Mouse (Mus musculus): ENCODE measurements around the gene Ccdc24. TPM values are rescaled to one million over a fixed set of nuclear protein-coding genes. Genes with fewer than 3 reads are reported as not detected.

Gene Ccdc24
- polyA plus RNA-seq, 1 experiment from 2014 or later, result 1.2 TPM

DNA sequence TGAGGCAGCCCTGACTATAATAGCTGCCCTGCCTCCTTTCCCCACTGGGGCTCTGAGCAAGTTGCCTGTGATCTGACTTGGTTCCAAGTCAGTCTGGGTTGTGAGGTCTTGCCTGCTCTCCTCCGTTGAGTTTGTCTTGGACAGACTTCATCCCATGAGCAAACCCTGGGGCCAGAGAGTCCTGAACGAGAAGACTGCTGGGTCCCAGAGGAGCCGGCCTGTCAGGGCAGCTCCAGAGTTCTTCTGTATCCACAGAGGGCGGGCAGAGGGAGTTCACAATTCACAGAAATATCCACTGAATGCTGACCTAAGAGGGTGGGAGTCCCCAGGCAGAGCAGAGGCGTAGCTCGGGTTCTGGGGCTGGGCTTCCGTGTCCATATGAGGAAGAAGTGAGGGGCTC, 21.5 kb downstream of the Ccdc24 start:
- H3K27me3 ChIP-seq, result no peaks in the 10 kb centered on the region
- H3K4me2 ChIP-seq, result no peak overlapping the region
- WGBS, result 66% methylated on average over 7 of the region's 7 CpGs
- H3K9me3 ChIP-seq, result no peaks in the 10 kb centered on the region
- H3K36me3 ChIP-seq, result peaks cover 9% of the 10 kb centered on the region; the same call in 1 of the 2 replicates
- no peak for ATAC-seq (ENCODE audit: insufficient number of reproducible peaks, low FRiP score, low TSS enrichment, low read depth)
- no peak overlapping the region for H3K27ac ChIP-seq
- H3K4me1 ChIP-seq, result peaks cover 13% of the 10 kb centered on the region
- H3K4me3 ChIP-seq, result no peak overlapping the region
- H3K9ac ChIP-seq, result no peak overlapping the region

- Histone ChIP-seq H3K9ac (no peak overlapping the region), H3K4me1 (peaks cover 8% of the 10 kb centered on the region), H3K9me3 (no peaks in the 10 kb centered on the region), H3K4me3 (no peak overlapping the region), H3K27me3 (no peaks in the 10 kb centered on the region), H3K4me2 (no peak overlapping the region), H3K36me3 (peaks cover 10% of the 10 kb centered on the region), H3K27ac (no peak overlapping the region)
- no peak for ATAC-seq (ENCODE audit: insufficient number of reproducible peaks, low FRiP score, low TSS enrichment, low read depth)
- 81% methylated on average over 7 of the region's 7 CpGs for WGBS
Observed at GRCm38 (mm10) chr4:117850176-117850575, 22.2 kb downstream of the Ccdc24 start.

DNA sequence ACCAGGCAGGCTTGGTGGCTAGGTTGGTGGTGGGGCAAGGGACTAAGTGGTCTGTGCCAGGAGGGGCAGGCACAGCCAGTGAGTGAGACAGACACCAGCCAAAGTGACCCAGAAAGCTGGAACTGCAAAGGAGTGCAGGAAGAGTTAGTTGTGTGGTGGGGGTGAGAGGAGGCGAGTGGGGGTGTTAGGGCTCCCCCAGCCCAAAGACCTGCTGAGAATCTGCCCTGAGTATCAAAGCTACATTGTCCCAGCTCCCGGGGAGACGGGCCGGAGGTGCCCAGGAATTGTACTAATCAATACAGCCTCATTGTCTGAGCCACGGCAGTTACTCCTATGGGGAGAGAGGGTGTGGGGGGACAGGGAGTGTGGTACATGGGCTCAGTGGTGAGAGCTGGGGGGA, 22.9 kb downstream of the Ccdc24 start:
- WGBS, result 86% methylated on average over 5 of the region's 5 CpGs
- Histone ChIP-seq H3K36me3 (peaks cover 10% of the 10 kb centered on the region), H3K27ac (no peak overlapping the region)

DNA sequence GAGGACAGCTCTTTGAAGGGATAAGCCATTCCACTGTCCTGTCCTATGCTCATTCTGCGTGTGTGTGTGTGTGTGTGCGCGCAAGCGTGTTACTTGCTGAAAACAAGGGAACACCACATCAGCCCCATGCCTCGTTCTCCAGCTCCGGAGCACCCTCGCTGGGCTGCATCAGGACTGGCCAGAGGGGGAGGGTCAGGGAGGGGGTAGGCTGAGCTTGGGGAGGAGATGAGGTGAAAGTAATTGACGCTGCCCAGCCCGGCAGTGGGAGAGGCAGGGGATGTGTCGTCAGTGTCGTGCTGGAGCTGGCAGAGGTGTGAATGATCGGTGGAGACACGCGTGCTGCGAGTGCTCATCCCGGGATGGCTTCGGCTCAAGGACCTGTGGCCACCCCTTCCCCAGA, 23.3 kb downstream of the Ccdc24 start:
- no peak overlapping the region for H3K27ac ChIP-seq
- ATAC-seq (ENCODE audit: insufficient number of reproducible peaks, low FRiP score, low TSS enrichment, low read depth), result no peak
- no peak overlapping the region for H3K4me2 ChIP-seq
- no peaks in the 10 kb centered on the region for H3K27me3 ChIP-seq
- no peak overlapping the region for H3K9ac ChIP-seq
- H3K9me3 ChIP-seq, result no peaks in the 10 kb centered on the region
- WGBS, result 53% methylated on average over 17 of the region's 17 CpGs
- H3K36me3 ChIP-seq, result peaks cover 13% of the 10 kb centered on the region
- no peak overlapping the region for H3K4me3 ChIP-seq
- peaks cover 3% of the 10 kb centered on the region for H3K4me1 ChIP-seq

More for the DNA sequence above, 22.9 kb downstream of the Ccdc24 start:
- ATAC-seq (ENCODE audit: insufficient number of reproducible peaks, low FRiP score, low TSS enrichment, low read depth), result no peak
- H3K4me3 ChIP-seq, result no peak overlapping the region
- H3K4me1 ChIP-seq, result peaks cover 3% of the 10 kb centered on the region
- no peaks in the 10 kb centered on the region for H3K27me3 ChIP-seq
- no peak overlapping the region for H3K9ac ChIP-seq
- no peaks in the 10 kb centered on the region for H3K9me3 ChIP-seq
- H3K4me2 ChIP-seq, result no peak overlapping the region

- Histone ChIP-seq H3K9me3 (no peaks in the 10 kb centered on the region), H3K4me2 (no peak overlapping the region), H3K4me3 (no peak overlapping the region), H3K27me3 (no peaks in the 10 kb centered on the region), H3K27ac (no peak overlapping the region), H3K4me1 (peaks cover 3% of the 10 kb centered on the region; the same call in 1 of the 2 replicates), H3K9ac (no peak overlapping the region), H3K36me3 (peaks cover 22% of the 10 kb centered on the region)
- ATAC-seq (ENCODE audit: insufficient number of reproducible peaks, low FRiP score, low TSS enrichment, low read depth), result no peak
- WGBS, result 21% methylated on average over 2 of the region's 2 CpGs
Observed at GRCm38 (mm10) chr4:117847011-117847410, 25.3 kb downstream of the Ccdc24 start.

DNA sequence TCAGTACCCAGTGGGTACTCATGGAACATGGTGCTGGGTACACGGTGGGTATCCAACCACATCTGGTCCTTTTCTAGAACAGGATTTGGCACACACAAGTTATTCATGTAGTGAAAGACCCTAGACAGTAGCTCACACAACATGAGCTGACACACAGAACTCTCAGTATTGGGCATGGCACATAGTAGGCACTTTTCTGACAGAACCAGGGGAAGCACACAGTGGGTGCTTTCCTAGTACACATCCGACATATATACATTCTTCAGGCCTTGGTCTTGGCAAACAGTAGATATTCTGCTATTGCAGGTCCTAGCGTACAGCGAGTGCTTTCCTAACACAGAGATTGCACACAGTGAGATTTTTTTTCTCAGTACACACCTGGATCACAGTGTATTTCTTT, 26.1 kb downstream of the Ccdc24 start:
- Histone ChIP-seq H3K36me3 (peaks cover 22% of the 10 kb centered on the region), H3K27ac (no peak overlapping the region), H3K9me3 (no peaks in the 10 kb centered on the region), H3K4me3 (no peak overlapping the region), H3K27me3 (no peaks in the 10 kb centered on the region), H3K4me2 (no peak overlapping the region), H3K9ac (no peak overlapping the region), H3K4me1 (peaks cover 3% of the 10 kb centered on the region; the same call in 1 of the 2 replicates)
- no peak for ATAC-seq (ENCODE audit: insufficient number of reproducible peaks, low FRiP score, low TSS enrichment, low read depth)
- WGBS, result 92% methylated on average over 4 of the region's 4 CpGs

DNA sequence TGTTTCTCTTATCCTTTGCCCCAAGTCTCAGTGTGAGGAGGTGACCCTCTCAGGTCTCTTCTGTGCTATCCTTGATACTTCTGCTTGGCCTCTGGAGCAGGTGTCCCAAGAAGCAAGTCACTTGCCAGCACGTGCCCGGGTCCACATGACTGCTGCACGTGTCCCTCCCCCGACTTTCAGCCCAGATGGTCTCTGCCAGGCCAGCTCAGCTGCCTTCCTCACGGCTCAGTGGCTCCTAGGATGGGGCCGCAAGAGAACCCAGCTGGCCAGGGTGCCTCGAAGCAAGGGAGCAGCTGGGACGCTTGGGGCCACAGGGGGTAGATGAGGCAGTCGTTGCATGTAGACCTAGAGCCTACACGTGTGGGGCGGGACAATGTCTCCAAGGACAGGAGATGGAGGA, 27.0 kb downstream of the Ccdc24 start:
- 75% methylated on average over 11 of the region's 11 CpGs for WGBS
- Histone ChIP-seq H3K9ac (no peak overlapping the region), H3K4me1 (peaks cover 3% of the 10 kb centered on the region; the same call in 1 of the 2 replicates), H3K27me3 (no peaks in the 10 kb centered on the region), H3K27ac (no peak overlapping the region), H3K9me3 (no peaks in the 10 kb centered on the region), H3K36me3 (peaks cover 22% of the 10 kb centered on the region), H3K4me3 (no peak overlapping the region), H3K4me2 (no peak overlapping the region)
- no peak for ATAC-seq (ENCODE audit: insufficient number of reproducible peaks, low FRiP score, low TSS enrichment, low read depth)

DNA sequence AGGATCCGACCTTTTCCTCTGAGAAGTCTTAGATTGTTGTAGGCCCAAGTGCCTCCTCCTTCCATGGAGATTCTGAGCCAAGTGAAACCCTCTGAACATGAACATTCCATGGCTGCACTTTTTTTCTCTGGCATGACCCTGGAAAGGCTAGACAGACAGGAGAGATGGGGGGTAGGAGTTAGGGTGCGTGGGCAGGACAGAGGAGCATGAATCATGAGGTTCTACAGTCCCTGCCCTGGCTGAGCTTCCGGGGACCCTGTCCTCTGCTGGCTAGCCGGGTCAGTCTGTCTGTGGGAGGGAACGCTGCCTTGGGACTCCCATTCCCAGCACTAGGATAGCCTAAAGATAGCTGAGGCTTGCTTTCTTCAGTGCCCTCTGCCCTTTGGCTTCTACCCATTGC, 27.9 kb downstream of the Ccdc24 start:
- no peaks in the 10 kb centered on the region for H3K4me1 ChIP-seq
- H3K9me3 ChIP-seq, result no peaks in the 10 kb centered on the region
- H3K4me2 ChIP-seq, result no peak overlapping the region
- no peak overlapping the region for H3K9ac ChIP-seq
- no peak for ATAC-seq (ENCODE audit: insufficient number of reproducible peaks, low FRiP score, low TSS enrichment, low read depth)
- H3K4me3 ChIP-seq, result no peak overlapping the region
- H3K27me3 ChIP-seq, result no peaks in the 10 kb centered on the region
- no peak overlapping the region for H3K27ac ChIP-seq
- 92% methylated on average over 5 of the region's 5 CpGs for WGBS
- H3K36me3 ChIP-seq, result peaks cover 22% of the 10 kb centered on the region

- H3K9me3 ChIP-seq, result no peaks in the 10 kb centered on the region
- no peaks in the 10 kb centered on the region for H3K27me3 ChIP-seq
- H3K4me2 ChIP-seq, result no peak overlapping the region
- no peak overlapping the region for H3K4me3 ChIP-seq
- no peak for ATAC-seq (ENCODE audit: insufficient number of reproducible peaks, low FRiP score, low TSS enrichment, low read depth)
- no peak overlapping the region for H3K27ac ChIP-seq
- H3K9ac ChIP-seq, result no peak overlapping the region
- WGBS, result 94% methylated on average over 5 of the region's 5 CpGs
- H3K36me3 ChIP-seq, result peaks cover 21% of the 10 kb centered on the region
- H3K4me1 ChIP-seq, result no peaks in the 10 kb centered on the region
Observed at GRCm38 (mm10) chr4:117843101-117843500, 29.3 kb downstream of the Ccdc24 start.

GRCm38 (mm10) chr4:117841566-117841965, 30.8 kb downstream of the Ccdc24 start:
- 41% methylated on average over 3 of the region's 3 CpGs for WGBS
- no peaks in the 10 kb centered on the region for H3K9me3 ChIP-seq
- H3K36me3 ChIP-seq, result peaks cover 21% of the 10 kb centered on the region
- no peaks in the 10 kb centered on the region for H3K27me3 ChIP-seq
- no peak for ATAC-seq (ENCODE audit: insufficient number of reproducible peaks, low FRiP score, low TSS enrichment, low read depth)
- no peak overlapping the region for H3K27ac ChIP-seq
- no peak overlapping the region for H3K4me3 ChIP-seq
- H3K4me2 ChIP-seq, result no peak overlapping the region
- H3K4me1 ChIP-seq, result peaks cover 9% of the 10 kb centered on the region
- H3K9ac ChIP-seq, result no peak overlapping the region

- WGBS, result 89% methylated on average over 5 of the region's 5 CpGs
- no peak overlapping the region for H3K4me3 ChIP-seq
- peaks cover 15% of the 10 kb centered on the region for H3K36me3 ChIP-seq
- peaks cover 10% of the 10 kb centered on the region for H3K4me1 ChIP-seq
- ATAC-seq (ENCODE audit: insufficient number of reproducible peaks, low FRiP score, low TSS enrichment, low read depth), result no peak
- no peak overlapping the region for H3K4me2 ChIP-seq
- no peak overlapping the region for H3K27ac ChIP-seq
- no peaks in the 10 kb centered on the region for H3K27me3 ChIP-seq
- no peaks in the 10 kb centered on the region for H3K9me3 ChIP-seq
- H3K9ac ChIP-seq, result no peak overlapping the region
Observed at GRCm38 (mm10) chr4:117840821-117841220, 31.5 kb downstream of the Ccdc24 start.

- Histone ChIP-seq H3K4me2 (no peak overlapping the region), H3K36me3 (peaks cover 14% of the 10 kb centered on the region), H3K27me3 (no peaks in the 10 kb centered on the region), H3K9me3 (no peaks in the 10 kb centered on the region), H3K4me1 (peaks cover 15% of the 10 kb centered on the region), H3K4me3 (no peak overlapping the region), H3K9ac (no peak overlapping the region), H3K27ac (no peak overlapping the region)
- no peak for ATAC-seq (ENCODE audit: insufficient number of reproducible peaks, low FRiP score, low TSS enrichment, low read depth)
- 75% methylated on average over 6 of the region's 6 CpGs for WGBS
Observed at GRCm38 (mm10) chr4:117839366-117839765, 33.0 kb downstream of the Ccdc24 start.

GRCm38 (mm10) chr4:117837271-117837670, 35.1 kb downstream of the Ccdc24 start:
- Histone ChIP-seq H3K9ac (no peak overlapping the region), H3K4me2 (no peak overlapping the region; the same call in 1 of the 2 replicates), H3K4me1 (peaks cover 19% of the 10 kb centered on the region), H3K27ac (no peak overlapping the region), H3K36me3 (peaks cover 3% of the 10 kb centered on the region; the same call in 1 of the 2 replicates), H3K9me3 (no peaks in the 10 kb centered on the region), H3K27me3 (no peaks in the 10 kb centered on the region), H3K4me3 (no peak overlapping the region)
- 66% methylated on average over 4 of the region's 4 CpGs for WGBS
- ATAC-seq (ENCODE audit: insufficient number of reproducible peaks, low FRiP score, low TSS enrichment, low read depth), result no peak

Data from limb, embryonic 15.5 days (tissue).